Mouse (Mus musculus) left cerebral cortex, adult 8-10 months (tissue): ENCODE measurements around the gene Rnf20. TPM values are rescaled to one million over a fixed set of nuclear protein-coding genes. Genes with fewer than 3 reads are reported as not detected.
A peak's percentile ranks its signal among the peaks of the same experiment; 100 is the strongest.

Source experiments
- DNase-seq, 2 experiments: peaks; one replicate each; pipeline ENCODE4 v3.0.0; 2022; ENCODE audit warnings: low spot score in 2 of 2
- total RNA-seq, 4 experiments: library from RNA; stranded (reverse); gene quantifications; 2 replicates each; pipeline ENCODE4 v1.2.4; 2022

Rnf20 gene
- total RNA-seq, 4 experiments from 2014 or later, result 63.9 to 70.8 (median 66.1) TPM

DNA sequence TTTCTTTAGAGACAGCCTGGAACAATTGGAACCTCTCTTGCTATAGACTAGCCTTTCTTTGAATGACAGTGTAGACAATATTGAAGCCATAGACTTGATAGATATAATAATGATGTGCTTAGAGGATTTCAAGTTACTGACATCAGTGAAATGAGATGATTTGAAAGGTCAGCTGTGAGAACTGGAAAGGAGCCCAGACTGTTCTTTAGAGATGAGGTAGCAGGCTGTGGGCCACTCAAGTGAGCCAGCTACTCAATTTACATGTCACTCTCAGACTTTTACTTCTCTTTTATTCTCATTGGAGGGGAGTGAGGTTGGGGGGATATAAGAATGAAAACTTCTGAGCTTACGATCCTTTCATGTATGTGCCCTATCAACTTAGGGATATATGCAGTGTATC lies 27.6 kb downstream of the Rnf20 start:
- no peak for DNase-seq

DNA sequence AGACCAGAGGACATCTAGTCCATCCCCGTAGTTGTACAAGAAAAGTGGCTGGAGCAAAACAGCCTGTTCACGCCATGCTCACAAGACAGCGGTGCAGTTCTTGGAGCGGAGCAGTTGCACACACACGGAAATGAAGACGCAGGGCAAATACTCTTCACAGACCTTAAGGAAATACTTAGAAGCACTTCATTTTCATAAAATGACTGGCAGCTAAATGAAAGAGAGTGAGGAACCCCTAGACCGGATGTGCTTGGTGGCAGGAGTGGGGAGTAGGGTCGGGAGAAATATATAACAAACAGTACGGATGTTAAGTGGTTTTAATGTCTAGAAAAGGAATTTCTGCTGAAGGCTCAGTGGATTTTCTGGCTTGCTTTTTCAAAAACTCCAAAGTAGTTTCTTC lies 29.9 kb downstream of the Rnf20 start:
- no peak for DNase-seq

DNA sequence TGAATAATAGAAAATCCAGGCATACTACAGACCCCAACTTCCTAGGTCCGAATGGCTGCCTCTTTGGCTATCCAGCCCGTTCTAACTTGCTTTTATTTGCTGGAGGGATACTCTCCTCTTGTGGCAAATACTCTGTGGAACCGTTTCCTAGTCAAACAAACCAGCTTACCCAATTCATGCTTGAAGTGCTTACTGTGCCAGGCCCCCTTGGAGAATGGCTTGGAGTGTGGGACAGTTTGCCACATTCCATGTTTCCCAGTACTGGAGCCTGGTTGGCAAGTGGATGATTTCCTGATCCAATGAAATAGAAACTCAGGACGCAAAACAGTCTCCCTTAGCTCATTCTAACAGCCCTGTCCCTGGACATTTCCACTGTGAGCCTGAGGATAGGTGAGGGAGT lies 30.4 kb downstream of the Rnf20 start:
- DNase-seq, result no peak

DNA sequence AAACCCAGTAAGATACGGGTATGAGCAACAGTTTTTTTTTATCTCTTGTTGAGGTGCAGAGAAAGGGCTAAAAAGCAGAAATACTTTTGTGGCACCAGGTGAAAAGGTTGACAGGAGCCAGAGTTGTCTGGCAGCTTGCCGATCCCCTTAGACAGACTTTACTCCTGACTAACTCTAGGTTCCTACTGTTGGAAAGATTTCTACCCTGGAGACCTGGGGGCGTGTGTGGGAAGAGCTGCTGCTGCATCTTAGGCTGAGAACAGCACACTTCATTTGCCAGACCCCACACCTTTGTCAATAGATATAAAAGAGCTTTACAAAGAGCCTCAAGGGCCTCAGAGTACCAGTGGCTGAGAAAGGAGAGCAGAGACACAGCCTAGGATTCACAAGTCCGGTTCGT lies 33.0 kb downstream of the Rnf20 start:
- DNase-seq, result peak in 1 of 2 experiments; percentile 43

DNA sequence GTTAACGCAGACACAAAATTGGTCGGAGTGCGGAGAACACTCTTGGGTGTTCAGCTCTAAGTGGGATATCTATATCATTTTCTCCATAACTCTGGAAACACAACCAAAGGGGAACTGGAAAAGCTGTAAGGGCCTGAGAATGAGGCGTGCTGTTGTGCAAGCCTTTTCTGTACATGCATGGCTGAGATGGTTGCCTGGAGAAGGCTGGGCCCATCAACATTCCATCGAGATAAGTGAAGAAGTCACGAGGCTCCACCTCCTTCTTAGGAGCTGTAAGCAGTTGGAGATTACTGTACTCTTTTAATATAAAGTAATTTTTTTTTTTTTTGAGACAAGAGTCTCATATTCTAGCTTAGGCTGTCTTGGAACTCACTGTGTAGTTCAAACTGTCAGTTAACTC lies 44.3 kb downstream of the Rnf20 start:
- no peak for DNase-seq

DNA sequence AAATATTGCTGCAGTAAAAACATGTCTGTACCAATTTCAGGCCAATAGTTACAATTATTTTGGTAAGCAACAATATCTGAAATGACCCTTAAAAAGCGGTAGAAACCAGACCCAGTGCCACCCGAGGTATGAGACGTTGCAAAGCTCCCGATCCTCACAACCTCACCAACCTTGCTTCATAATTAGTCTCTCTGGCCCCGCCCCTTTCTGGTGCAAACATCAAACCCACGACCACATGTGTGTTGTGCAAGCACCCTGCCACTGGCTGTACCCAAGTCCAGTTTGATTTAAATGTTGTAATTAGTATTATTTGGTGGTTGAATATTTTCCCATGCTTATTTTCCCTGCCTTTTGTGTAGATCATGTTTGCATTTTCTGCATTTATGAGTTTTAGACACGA lies 45.0 kb downstream of the Rnf20 start:
- DNase-seq, result no peak

DNA sequence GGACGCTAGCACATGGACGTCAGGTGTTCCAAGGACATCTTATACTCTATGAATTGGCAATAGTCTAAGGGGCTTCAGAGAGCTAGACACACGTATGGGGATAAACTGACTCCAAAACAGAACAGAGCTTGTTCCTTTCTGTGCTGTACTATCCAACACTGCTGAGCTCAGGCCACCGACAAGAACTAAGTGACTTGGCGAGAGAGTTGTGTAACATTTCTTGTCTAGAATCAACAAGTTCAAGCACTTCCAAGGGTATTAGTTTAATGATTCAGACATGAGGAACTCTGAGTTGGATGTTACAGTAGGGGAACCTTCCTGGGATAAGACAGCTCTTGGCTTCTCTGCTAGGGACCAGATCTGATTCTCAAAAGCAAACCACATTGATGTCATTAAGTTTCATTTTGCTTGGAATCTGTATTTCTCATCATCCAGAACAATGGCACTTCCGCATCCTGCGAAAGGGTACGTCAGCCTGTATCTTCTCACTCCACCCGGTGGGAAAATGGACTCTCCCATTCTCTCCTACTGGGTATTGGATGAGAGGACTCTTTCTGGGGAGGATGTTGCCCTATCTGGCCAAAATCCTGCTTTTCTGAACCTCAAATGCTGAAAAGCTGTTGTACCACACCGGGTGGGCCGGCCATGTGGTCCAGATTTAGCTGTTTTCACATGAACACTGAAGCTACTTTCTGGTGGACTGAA lies 48.5 kb downstream of the Rnf20 start:
- DNase-seq, result no peak

DNA sequence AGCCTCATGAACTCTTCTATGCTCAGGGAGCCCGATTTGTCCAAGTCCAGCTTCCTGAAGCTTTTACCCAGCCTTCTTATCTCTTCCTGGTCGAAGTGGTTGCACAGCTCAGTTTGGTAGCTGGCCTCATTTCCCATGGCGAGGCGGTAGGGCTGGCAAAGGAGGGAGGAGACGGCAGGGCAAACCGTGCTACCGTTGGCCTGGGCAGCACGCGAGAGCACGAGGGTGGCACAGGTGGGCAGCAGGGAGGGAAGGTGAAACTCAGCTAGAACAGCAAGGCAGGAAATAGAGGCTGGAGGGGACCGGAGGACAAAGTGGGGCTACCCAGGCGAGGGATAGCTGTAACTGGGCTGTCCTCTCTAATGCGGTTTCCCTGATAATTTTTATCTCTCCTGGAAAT lies 50.0 kb downstream of the Rnf20 start, which contains the start of gene Ppp3r2:
Gene Ppp3r2, minus strand, starts transcription at position 213 of the 400 bp plus-strand sequence.
- DNase-seq, result no peak

DNA sequence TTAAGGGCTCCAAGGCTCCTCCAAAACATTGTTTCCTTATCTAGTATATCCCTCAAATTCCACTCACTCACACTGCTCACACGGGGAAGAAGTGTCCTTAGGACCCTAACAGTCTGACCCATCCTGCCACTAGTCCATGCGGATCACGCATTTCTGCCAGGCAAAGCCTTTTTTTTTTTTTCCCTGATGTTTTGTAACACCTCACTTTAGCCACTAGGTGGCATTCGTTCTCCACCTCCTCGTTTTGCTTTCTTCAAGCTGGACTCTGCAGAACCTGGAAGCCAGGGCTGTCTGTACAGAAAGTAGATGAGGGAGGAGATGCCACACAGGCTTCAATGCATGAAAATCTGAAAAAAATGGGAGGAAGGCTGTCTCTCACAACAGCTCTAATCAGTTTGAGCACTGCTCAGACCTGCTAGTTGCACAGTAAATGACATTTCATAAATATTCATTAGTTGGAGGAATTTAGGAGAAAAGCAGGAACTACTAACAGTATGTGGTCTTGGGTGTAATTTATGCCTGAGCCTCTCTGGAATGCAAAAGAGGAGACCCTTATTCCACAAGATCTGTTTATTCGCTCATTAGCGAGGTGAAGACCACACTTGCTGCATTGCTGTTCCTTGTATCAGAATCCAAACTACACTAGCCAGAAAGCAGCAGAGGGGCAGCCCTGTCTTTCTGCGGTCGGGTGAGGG lies 56.9 kb downstream of the Rnf20 start:
- DNase-seq, result peak in 1 of 2 experiments; percentile 18

DNA sequence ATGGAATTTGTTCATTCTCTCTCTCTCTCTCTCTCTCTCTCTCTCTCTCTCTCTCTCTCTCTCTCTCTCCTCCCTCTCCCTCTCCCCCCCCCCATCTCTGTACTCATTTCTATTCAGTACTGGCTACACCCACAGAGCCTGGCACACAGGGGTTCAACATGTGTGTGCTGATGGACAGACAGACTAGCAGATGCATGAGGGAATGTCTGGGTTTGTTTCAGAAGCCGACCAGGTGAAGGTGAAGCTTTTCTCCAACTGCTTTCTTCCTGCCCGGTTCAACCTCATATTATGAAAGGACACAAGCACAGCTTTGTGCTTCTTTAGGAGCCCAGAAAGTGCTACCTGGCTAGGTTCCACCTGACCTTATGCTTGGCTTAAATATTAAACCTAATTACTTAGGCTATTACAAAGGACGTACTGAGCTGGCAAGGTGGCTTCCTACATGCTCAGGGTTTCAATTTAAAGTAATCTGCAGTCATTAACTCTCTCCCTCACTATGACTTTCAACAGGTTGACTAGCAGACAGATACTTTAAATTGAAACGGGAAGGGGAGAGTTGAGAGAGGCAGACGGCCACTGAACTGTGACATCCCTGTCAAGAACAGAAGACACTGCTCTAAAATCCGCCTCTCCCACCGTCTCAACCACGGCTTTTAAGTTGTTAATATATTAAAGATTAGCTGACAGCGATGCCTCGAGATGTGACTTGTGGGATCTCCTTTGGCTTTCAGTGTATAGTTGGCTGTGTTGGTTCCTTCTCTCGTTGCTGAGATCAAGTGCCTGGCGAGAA lies 59.8 kb downstream of the Rnf20 start:
- no peak for DNase-seq

Other genes starting within 250 kb of the Rnf20 start
- not detected for gene Acnat2, start 223.9 kb upstream of the Rnf20 start, total RNA-seq
- gene Acnat1, start 158.1 kb upstream of the Rnf20 start, total RNA-seq, result not detected
- gene Baat, start 125.4 kb upstream of the Rnf20 start, total RNA-seq, result under 1 TPM in 3 of 4 experiments, not detected in 1; 0.19 to 0.27 (median 0.24) TPM
- 10 to 100 TPM; 27.8 to 33.3 (median 29.2) TPM for gene Mrpl50, start 110.9 kb upstream of the Rnf20 start, total RNA-seq
- gene Zfp189, start 110.8 kb upstream of the Rnf20 start, total RNA-seq, result 10 to 100 TPM; 11.0 to 13.2 (median 11.6) TPM
- 1 to 10 TPM; 1.9 to 3.6 (median 2.5) TPM for gene Aldob, start 82.5 kb upstream of the Rnf20 start, total RNA-seq
- 10 to 100 TPM; 70.3 to 77.8 (median 74.8) TPM for gene Tmem246, start 34.1 kb upstream of the Rnf20 start, total RNA-seq
- gene Ppp3r2, start 50.0 kb downstream of the Rnf20 start, total RNA-seq, result under 1 TPM; 0.34 to 0.94 (median 0.59) TPM
- gene Grin3a, start 213.7 kb downstream of the Rnf20 start, total RNA-seq, result 10 to 100 TPM; 28.9 to 32.4 (median 29.5) TPM